Mouse (Mus musculus) megakaryocyte, embryonic 14.5 days (primary cell): ENCODE measurements around the gene Tulp3. TPM values are rescaled to one million over a fixed set of nuclear protein-coding genes. Genes with fewer than 3 reads are reported as not detected.

ENCODE experiments used
- H3K27me3 ChIP-seq: replicated peaks from 2 replicates; pipeline ENCODE3; 2012; ENCODE audit warnings: inconsistent platforms
- H3K36me3 ChIP-seq: replicated peaks from 2 replicates; pipeline ENCODE3; 2012; ENCODE audit warnings: low read length, inconsistent platforms, mixed read lengths
- H3K4me1 ChIP-seq: 2 replicates; pipeline ENCODE4 v1.6.1; 2012; ENCODE audit warnings: inconsistent platforms
- H3K4me3 ChIP-seq: replicated peaks from 2 replicates; pipeline ENCODE3; 2012; ENCODE audit warnings: moderate library complexity, mild to moderate bottlenecking, inconsistent platforms
- H3K9me3 ChIP-seq: 2 replicates; pipeline ENCODE4 v1.6.1; 2012; ENCODE audit warnings: inconsistent platforms
- FLI1 ChIP-seq: IDR thresholded peaks from 2 replicates; pipeline ENCODE4 v1.6.1; 2012; ENCODE audit warnings: low read length, inconsistent platforms, mixed read lengths
- GATA1 ChIP-seq: IDR thresholded peaks from 3 replicates; pipeline ENCODE4 v1.6.1; 2012; ENCODE audit warnings: mixed read lengths, low read length, inconsistent platforms, borderline replicate concordance
- polyA plus RNA-seq: library from polyadenylated mRNA; stranded (reverse); fragments of >175 nt; gene quantifications from 2 replicates; pipeline ENCODE4 v1.2.3, GENCODE M21; 2012; ENCODE audit warnings: low replicate concordance; ENCODE audit not compliant: insufficient read depth

Tulp3 gene
- polyA plus RNA-seq, 1 experiment = 2.8 TPM

DNA sequence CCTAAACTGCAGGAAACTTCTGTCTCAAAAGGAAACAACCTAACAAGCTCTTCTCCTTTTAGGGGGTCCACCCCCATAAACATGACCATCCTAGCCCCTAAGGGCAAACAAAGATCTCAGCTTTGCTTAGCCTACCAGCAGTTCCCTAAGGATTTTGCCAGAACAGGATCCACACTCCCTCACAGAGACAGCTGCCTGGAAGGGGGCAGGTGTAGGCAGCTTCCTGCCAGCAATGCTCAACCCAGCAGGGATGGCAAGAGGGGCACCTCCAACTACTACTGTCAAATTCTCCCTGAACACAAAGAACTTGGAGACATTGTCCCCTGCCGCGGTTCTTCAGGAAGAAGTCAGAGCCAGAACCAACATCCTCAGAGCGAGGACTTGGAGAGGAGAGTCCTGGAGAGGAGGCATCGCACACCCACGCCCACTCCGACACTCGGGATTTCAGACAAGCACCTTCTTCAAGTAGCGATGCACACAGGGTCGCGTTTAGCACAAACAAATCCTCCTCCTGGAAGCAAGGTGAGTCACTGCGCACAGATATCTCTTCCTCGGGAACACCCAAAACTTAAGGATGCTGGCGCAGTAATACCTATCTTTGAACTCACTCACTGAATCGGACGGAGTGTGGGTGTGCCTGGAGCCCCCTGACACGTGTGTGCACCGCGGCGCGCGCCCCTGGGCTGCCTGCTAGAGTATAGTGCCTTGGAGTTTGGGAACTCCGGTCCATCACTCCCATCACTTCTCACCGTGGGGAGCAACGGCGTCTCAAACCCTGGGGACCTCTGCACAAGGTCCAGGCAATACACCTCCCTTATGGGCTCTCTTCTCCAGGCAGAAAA, 56.1 kb downstream of the Tulp3 start:
- Histone ChIP-seq H3K36me3 (no peaks in the 10 kb centered on the region), H3K9me3 (peaks cover 15% of the 10 kb centered on the region), H3K4me1 (peaks cover 19% of the 10 kb centered on the region), H3K4me3 (peak overlapping the region; percentile 91), H3K27me3 (peaks cover 88% of the 10 kb centered on the region)
- TF ChIP-seq GATA1 = no peak
- no peak for TF ChIP-seq FLI1

DNA sequence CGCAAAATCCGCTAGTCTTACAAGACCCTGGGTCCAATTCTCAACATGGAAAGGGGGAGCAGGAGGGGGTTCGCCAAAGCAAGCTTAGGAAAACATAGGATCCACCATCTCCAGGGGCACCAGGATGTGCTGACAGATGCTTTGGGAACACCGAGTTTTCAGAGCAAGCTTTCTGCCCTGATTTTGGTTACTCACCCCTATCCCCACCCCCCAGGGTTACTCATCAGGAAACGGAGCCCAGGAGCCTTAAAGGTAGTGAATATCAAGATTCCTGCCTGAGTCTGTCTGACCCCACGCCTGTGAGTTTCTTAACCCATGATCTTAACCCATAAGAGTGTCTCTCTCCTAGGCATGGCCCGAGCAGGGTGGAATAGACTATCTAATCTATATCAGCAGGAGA, 57.4 kb downstream of the Tulp3 start:
- H3K27me3 ChIP-seq = peaks cover 86% of the 10 kb centered on the region
- H3K36me3 ChIP-seq = no peaks in the 10 kb centered on the region
- no peak overlapping the region for H3K4me3 ChIP-seq
- H3K4me1 ChIP-seq = peaks cover 19% of the 10 kb centered on the region
- peaks cover 15% of the 10 kb centered on the region for H3K9me3 ChIP-seq
- no peak for TF ChIP-seq FLI1
- TF ChIP-seq GATA1 = no peak

- H3K27me3 ChIP-seq = peaks cover 75% of the 10 kb centered on the region
- peaks cover 7% of the 10 kb centered on the region for H3K9me3 ChIP-seq
- TF ChIP-seq GATA1 (no peak), FLI1 (no peak)
- H3K4me1 ChIP-seq = peaks cover 19% of the 10 kb centered on the region
- no peak overlapping the region for H3K4me3 ChIP-seq
- no peaks in the 10 kb centered on the region for H3K36me3 ChIP-seq
Observed at GRCm38 (mm10) chr6:128296750-128297393, 58.8 kb downstream of the Tulp3 start.

GRCm38 (mm10) chr6:128295876-128296749, 59.5 kb downstream of the Tulp3 start:
- Histone ChIP-seq H3K4me1 (peaks cover 19% of the 10 kb centered on the region), H3K9me3 (no peaks in the 10 kb centered on the region), H3K4me3 (no peak overlapping the region), H3K27me3 (peaks cover 68% of the 10 kb centered on the region), H3K36me3 (no peaks in the 10 kb centered on the region)
- TF ChIP-seq FLI1 (no peak), GATA1 (no peak)

DNA sequence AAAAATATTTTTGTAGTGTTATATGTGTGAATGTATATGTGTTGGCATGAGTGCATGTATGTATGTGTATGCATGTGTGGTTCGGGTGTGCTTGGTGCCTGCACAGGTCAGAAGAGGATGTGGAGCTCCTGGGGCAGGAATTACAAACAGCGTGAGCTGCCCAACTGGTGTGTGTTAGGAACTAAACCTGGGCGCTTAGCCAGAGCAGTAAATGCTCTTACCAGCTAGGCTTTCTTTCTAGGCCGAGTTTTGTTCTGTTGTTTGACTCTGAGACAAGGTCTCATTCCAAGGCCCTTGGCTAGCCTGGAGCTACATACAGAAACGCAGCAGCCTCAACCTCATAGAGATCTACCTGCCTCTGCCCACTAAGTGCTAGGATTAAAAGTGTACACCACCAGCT, 64.4 kb downstream of the Tulp3 start:
- no peak overlapping the region for H3K4me3 ChIP-seq
- TF ChIP-seq FLI1 = no peak
- no peak for TF ChIP-seq GATA1
- no peaks in the 10 kb centered on the region for H3K9me3 ChIP-seq
- peaks cover 47% of the 10 kb centered on the region for H3K27me3 ChIP-seq
- peaks cover 4% of the 10 kb centered on the region for H3K4me1 ChIP-seq
- H3K36me3 ChIP-seq = no peaks in the 10 kb centered on the region

- TF ChIP-seq GATA1 (no peak), FLI1 (no peak)
- H3K4me3 ChIP-seq = no peak overlapping the region
Observed at GRCm38 (mm10) chr6:128288681-128289080, 67.0 kb downstream of the Tulp3 start.

GRCm38 (mm10) chr6:128285792-128286430, 69.7 kb downstream of the Tulp3 start:
- Histone ChIP-seq H3K9me3 (no peaks in the 10 kb centered on the region), H3K4me1 (peaks cover 12% of the 10 kb centered on the region), H3K4me3 (peak overlapping the region; percentile 39), H3K27me3 (peaks cover 52% of the 10 kb centered on the region), H3K36me3 (no peaks in the 10 kb centered on the region)
- no peak for TF ChIP-seq GATA1
- TF ChIP-seq FLI1 = no peak

More at GRCm38 (mm10) chr6:128288681-128289080, 67.0 kb downstream of the Tulp3 start:
- peaks cover 12% of the 10 kb centered on the region for H3K4me1 ChIP-seq
- H3K9me3 ChIP-seq = no peaks in the 10 kb centered on the region
- H3K27me3 ChIP-seq = peaks cover 40% of the 10 kb centered on the region
- no peaks in the 10 kb centered on the region for H3K36me3 ChIP-seq

GRCm38 (mm10) chr6:128282126-128282525, 73.5 kb downstream of the Tulp3 start:
- H3K4me1 ChIP-seq = peaks cover 12% of the 10 kb centered on the region
- no peaks in the 10 kb centered on the region for H3K36me3 ChIP-seq
- H3K27me3 ChIP-seq = peaks cover 52% of the 10 kb centered on the region
- peaks cover 2% of the 10 kb centered on the region; the same call in 1 of the 2 replicates for H3K9me3 ChIP-seq
- H3K4me3 ChIP-seq = no peak overlapping the region
- TF ChIP-seq GATA1 (no peak), FLI1 (no peak)

DNA sequence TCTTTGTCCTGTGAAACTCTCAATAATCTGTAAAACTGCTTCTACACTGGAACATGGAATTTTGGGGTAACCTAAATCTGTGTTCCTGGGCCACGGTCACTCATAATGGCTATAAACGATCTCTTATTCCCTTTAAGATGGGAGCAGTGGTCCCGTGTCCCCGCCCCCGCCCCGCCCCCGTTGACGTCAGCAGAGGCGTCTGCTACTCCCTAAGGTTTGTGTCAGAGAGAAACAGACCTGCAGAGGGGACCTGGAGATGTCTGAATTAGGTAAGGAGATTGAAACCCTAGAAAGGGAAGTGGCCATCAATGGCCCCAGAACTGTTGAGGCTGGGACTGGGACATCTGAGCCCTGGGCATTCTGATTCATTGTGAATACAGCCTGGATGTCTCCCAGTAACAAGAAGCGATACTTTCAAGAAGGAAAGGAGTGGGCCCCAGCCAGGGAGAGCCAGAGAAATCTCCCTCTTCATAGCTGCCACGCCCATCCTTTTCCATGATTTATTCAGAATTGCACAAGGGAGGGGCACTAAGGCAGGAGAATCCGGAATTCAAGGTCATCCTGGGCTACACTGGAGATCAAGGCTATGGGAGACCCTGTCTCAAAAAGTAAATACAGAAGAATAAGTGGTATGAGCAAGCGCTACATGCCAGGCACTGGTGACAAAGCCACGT, 75.0 kb downstream of the Tulp3 start:
- Histone ChIP-seq H3K4me1 (peaks cover 1% of the 10 kb centered on the region), H3K9me3 (peaks cover 2% of the 10 kb centered on the region; the same call in 1 of the 2 replicates)
- TF ChIP-seq GATA1 (no peak), FLI1 (no peak)

More for the DNA sequence above, 75.0 kb downstream of the Tulp3 start:
- Histone ChIP-seq H3K27me3 (peaks cover 49% of the 10 kb centered on the region), H3K4me3 (no peak overlapping the region), H3K36me3 (no peaks in the 10 kb centered on the region)
